Mouse (Mus musculus): ENCODE measurements around the gene Gm49366.

Gm49366 gene

DNA sequence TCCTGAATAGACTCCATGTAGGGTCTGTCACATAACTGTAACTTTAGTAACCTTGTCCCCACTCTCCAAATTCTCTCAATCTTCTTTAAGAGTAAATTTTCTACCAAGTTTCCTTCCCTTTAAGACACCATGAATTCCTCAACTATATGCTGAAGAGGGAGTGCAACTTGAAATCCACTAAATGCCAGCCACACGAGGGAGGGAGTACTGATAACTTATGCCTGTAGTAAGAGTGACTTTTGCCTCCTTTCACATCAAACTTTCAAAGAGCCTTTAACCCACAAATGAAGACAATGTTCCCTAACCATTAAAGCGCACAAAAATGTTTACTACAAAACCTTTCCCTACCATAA lies 62.7 kb downstream of the Gm49366 start:
- ChIA-PET POLR2A (interaction anchor here in 2 of 4 experiments (0.6 to 1.5 kb wide), 6 partner anchors 9 to 1017 kb away, joined by 3 to 6 read pairs (median 4); no protein-coding TSS in a partner anchor), CTCF (interaction anchor here in 1 of 4 experiments (1.0 to 1.3 kb wide), 2 partner anchors 8 to 12 kb away, joined by 3 to 5 read pairs; no protein-coding TSS in a partner anchor)

DNA sequence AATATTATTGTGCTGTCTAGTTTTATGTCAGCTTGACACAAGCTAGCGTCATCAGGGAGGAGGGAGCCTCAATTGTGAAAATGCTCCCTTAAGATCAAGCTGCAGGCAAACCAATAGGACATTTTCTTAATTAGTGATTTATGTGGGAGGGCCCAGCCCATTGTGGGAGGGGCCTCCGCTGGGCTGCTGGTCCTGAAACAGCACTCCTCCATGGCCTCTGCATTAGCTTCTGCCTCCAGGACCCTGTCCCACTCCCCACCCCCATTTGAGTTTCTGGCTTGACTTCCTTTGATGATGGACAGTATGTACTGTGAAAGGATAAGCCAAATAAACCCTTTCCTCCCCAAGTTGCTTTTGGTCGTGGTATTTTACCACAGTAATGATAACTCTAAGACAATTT lies 68.3 kb downstream of the Gm49366 start:
- POLR2A ChIA-PET, result interaction anchor here in 2 of 4 experiments (0.7 to 1.2 kb wide), 3 partner anchors 34 to 388 kb away, joined by 3 to 5 read pairs (median 3); no protein-coding TSS in a partner anchor
- CTCF ChIA-PET, result no interaction called here

DNA sequence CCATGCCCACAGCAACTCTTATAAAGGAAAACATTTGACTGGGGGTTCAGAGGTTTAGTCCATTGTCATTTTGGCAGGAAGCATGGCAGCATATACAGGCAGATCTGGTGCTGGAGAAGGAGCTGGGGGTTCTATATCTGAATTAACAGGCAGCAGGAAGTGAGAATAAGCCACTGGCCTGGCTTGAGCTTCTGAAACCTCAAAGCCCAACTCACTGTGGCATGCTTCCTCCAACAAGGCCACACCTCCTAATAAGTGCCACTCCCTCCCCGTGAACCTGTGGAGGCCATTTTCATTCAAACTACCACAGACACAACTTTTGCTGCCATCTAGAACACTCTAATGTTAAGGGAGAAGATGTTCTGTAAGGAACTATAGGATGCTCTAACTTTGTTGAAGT lies 69.0 kb downstream of the Gm49366 start:
- ChIA-PET CTCF (interaction anchor here in 2 of 4 experiments (0.6 kb wide), 2 partner anchors 327 to 1248 kb away, joined by 6 to 11 read pairs; no protein-coding TSS in a partner anchor), POLR2A (interaction anchor here in 2 of 4 experiments (0.6 to 1.2 kb wide), 4 partner anchors 35 to 299 kb away, joined by 3 to 5 read pairs (median 4); no protein-coding TSS in a partner anchor)
